Mouse (Mus musculus) lung, adult 2 months (tissue): Measurements from ENCODE around the gene Emc4.

ENCODE experiments used
- CTCF ChIP-seq: fragments of 200-500 bp; IDR thresholded peaks from 2 replicates; pipeline ENCODE4 v1.5.1; 2011; ENCODE audit warnings: mild to moderate bottlenecking, low read length, control low read depth; ENCODE audit not compliant: insufficient read depth
- POLR2A ChIP-seq: fragments of 200-500 bp; IDR thresholded peaks from 2 replicates; pipeline ENCODE4 v1.6.1; 2011; ENCODE audit warnings: low read depth, mild to moderate bottlenecking, control low read depth, low read length, borderline replicate concordance; ENCODE audit errors: extremely low read depth

DNA sequence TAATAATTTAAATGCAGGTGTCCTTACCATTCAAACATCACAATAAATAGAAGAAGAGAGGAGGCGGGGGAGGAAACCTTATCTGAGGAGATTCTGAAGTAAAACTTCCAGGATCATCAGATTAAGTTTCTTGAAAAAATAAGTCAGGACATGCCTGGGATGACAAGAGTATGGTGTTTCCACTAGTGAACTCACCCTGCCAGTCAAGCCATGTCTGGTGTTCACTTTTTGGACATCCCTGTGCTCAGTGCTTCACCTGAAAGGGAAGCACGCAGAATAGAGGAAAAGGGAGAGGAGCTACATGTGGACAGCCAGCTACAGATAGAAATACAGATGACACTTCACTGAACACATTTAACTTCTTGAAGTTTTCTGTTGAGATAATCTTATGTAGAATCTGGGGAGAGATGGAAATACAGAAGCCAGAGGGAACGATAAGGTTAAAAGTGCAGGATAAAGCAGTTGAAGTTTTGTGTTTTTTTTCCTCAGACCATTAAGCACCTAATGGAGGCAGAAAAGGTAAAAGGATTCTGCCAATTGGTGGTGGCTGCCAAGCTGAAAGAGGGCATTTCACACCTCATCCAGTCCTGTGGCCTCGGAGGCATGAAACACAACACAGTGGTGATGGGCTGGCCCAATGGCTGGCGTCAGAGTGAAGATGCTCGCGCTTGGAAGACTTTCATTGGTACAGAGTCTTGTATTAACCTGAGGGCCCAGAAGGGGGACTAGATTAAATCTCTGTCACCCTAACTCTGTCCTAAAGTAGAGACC lies 14.0 kb downstream of the Emc4 start:
- no peak for TF ChIP-seq CTCF
- TF ChIP-seq POLR2A, result no peak
